Mouse (Mus musculus) megakaryocyte, embryonic 14.5 days (primary cell): ENCODE results near the gene Ube2h. TPM values are rescaled to one million over a fixed set of nuclear protein-coding genes. Genes with fewer than 3 reads are reported as not detected.
A peak's percentile ranks its signal among the peaks of the same experiment; 100 is the strongest.

Source experiments
- H3K27me3 ChIP-seq: replicated peaks from 2 replicates; pipeline ENCODE3; 2012; ENCODE audit warnings: inconsistent platforms
- H3K36me3 ChIP-seq: replicated peaks from 2 replicates; pipeline ENCODE3; 2012; ENCODE audit warnings: low read length, inconsistent platforms, mixed read lengths
- H3K4me1 ChIP-seq: 2 replicates; pipeline ENCODE4 v1.6.1; 2012; ENCODE audit warnings: inconsistent platforms
- H3K4me3 ChIP-seq: replicated peaks from 2 replicates; pipeline ENCODE3; 2012; ENCODE audit warnings: moderate library complexity, mild to moderate bottlenecking, inconsistent platforms
- H3K9me3 ChIP-seq: 2 replicates; pipeline ENCODE4 v1.6.1; 2012; ENCODE audit warnings: inconsistent platforms
- FLI1 ChIP-seq: IDR thresholded peaks from 2 replicates; pipeline ENCODE4 v1.6.1; 2012; ENCODE audit warnings: low read length, inconsistent platforms, mixed read lengths
- GATA1 ChIP-seq: IDR thresholded peaks from 3 replicates; pipeline ENCODE4 v1.6.1; 2012; ENCODE audit warnings: mixed read lengths, low read length, inconsistent platforms, borderline replicate concordance
- polyA plus RNA-seq: library from polyadenylated mRNA; stranded (reverse); fragments of >175 nt; gene quantifications from 2 replicates; pipeline ENCODE4 v1.2.3, GENCODE M21; 2012; ENCODE audit warnings: low replicate concordance; ENCODE audit not compliant: insufficient read depth

Gene Ube2h
- polyA plus RNA-seq, 1 experiment, result 20.5 TPM

- TF ChIP-seq FLI1 (no peak), GATA1 (no peak)
- Histone ChIP-seq H3K27me3 (no peaks in the 10 kb centered on the region), H3K9me3 (no peaks in the 10 kb centered on the region), H3K36me3 (peaks cover 81% of the 10 kb centered on the region), H3K4me1 (peaks cover 55% of the 10 kb centered on the region), H3K4me3 (no peak overlapping the region)
These were observed 72.5 kb downstream of the Ube2h start for GRCm38 (mm10) chr6:30231758-30232293.

GRCm38 (mm10) chr6:30230246-30230645 lies 74.1 kb downstream of the Ube2h start:
- Histone ChIP-seq H3K36me3 (peaks cover 82% of the 10 kb centered on the region), H3K27me3 (no peaks in the 10 kb centered on the region), H3K9me3 (no peaks in the 10 kb centered on the region), H3K4me1 (peaks cover 58% of the 10 kb centered on the region), H3K4me3 (no peak overlapping the region)
- TF ChIP-seq GATA1, result no peak
- TF ChIP-seq FLI1, result no peak

- Histone ChIP-seq H3K27me3 (no peaks in the 10 kb centered on the region), H3K4me3 (no peak overlapping the region), H3K36me3 (peaks cover 85% of the 10 kb centered on the region), H3K9me3 (no peaks in the 10 kb centered on the region), H3K4me1 (peaks cover 71% of the 10 kb centered on the region)
- TF ChIP-seq FLI1, result no peak
- no peak for TF ChIP-seq GATA1
These were observed 75.4 kb downstream of the Ube2h start for GRCm38 (mm10) chr6:30228921-30229320.

GRCm38 (mm10) chr6:30228353-30228752 lies 76.0 kb downstream of the Ube2h start:
- Histone ChIP-seq H3K9me3 (no peaks in the 10 kb centered on the region), H3K4me3 (no peak overlapping the region), H3K27me3 (no peaks in the 10 kb centered on the region), H3K4me1 (peaks cover 74% of the 10 kb centered on the region), H3K36me3 (peaks cover 83% of the 10 kb centered on the region)
- TF ChIP-seq GATA1, result no peak
- no peak for TF ChIP-seq FLI1

GRCm38 (mm10) chr6:30226971-30227700 lies 77.2 kb downstream of the Ube2h start:
- no peak for TF ChIP-seq GATA1
- TF ChIP-seq FLI1, result no peak
- H3K36me3 ChIP-seq, result peaks cover 85% of the 10 kb centered on the region
- H3K27me3 ChIP-seq, result no peaks in the 10 kb centered on the region
- peaks cover 75% of the 10 kb centered on the region for H3K4me1 ChIP-seq
- no peaks in the 10 kb centered on the region for H3K9me3 ChIP-seq
- no peak overlapping the region for H3K4me3 ChIP-seq

- TF ChIP-seq FLI1 (no peak), GATA1 (no peak)
- H3K4me1 ChIP-seq, result peaks cover 78% of the 10 kb centered on the region
- H3K36me3 ChIP-seq, result peaks cover 86% of the 10 kb centered on the region
- no peaks in the 10 kb centered on the region for H3K9me3 ChIP-seq
- H3K4me3 ChIP-seq, result peak overlapping the region; percentile 62
- no peaks in the 10 kb centered on the region for H3K27me3 ChIP-seq
These were observed 79.6 kb downstream of the Ube2h start for GRCm38 (mm10) chr6:30224693-30225092.

- no peak overlapping the region for H3K4me3 ChIP-seq
- H3K27me3 ChIP-seq, result no peaks in the 10 kb centered on the region
- H3K4me1 ChIP-seq, result peaks cover 63% of the 10 kb centered on the region
- H3K9me3 ChIP-seq, result no peaks in the 10 kb centered on the region
- peaks cover 88% of the 10 kb centered on the region for H3K36me3 ChIP-seq
- TF ChIP-seq GATA1, result no peak
- TF ChIP-seq FLI1, result no peak
These were observed 82.0 kb downstream of the Ube2h start for GRCm38 (mm10) chr6:30222321-30222720.

- TF ChIP-seq GATA1 (no peak), FLI1 (no peak)
- H3K4me1 ChIP-seq, result peaks cover 31% of the 10 kb centered on the region
- H3K36me3 ChIP-seq, result peaks cover 66% of the 10 kb centered on the region
- no peak overlapping the region for H3K4me3 ChIP-seq
- H3K9me3 ChIP-seq, result no peaks in the 10 kb centered on the region
- H3K27me3 ChIP-seq, result no peaks in the 10 kb centered on the region
These were observed 86.8 kb downstream of the Ube2h start for GRCm38 (mm10) chr6:30217581-30217980.

- Histone ChIP-seq H3K4me3 (no peak overlapping the region), H3K27me3 (no peaks in the 10 kb centered on the region), H3K36me3 (peaks cover 36% of the 10 kb centered on the region), H3K9me3 (no peaks in the 10 kb centered on the region), H3K4me1 (peaks cover 13% of the 10 kb centered on the region)
- TF ChIP-seq FLI1 (no peak), GATA1 (no peak)
These were observed 91.9 kb downstream of the Ube2h start for GRCm38 (mm10) chr6:30212468-30212867.

GRCm38 (mm10) chr6:30211641-30212455 lies 92.5 kb downstream of the Ube2h start:
- Histone ChIP-seq H3K9me3 (no peaks in the 10 kb centered on the region), H3K4me1 (peaks cover 13% of the 10 kb centered on the region), H3K36me3 (peaks cover 34% of the 10 kb centered on the region), H3K27me3 (no peaks in the 10 kb centered on the region), H3K4me3 (no peak overlapping the region)
- TF ChIP-seq FLI1 (no peak), GATA1 (no peak)
